Mouse (Mus musculus) CH12.LX (cell line): ENCODE measurements around the gene Ptms. TPM values are rescaled to one million over a fixed set of nuclear protein-coding genes. Genes with fewer than 3 reads are reported as not detected.

ENCODE experiments used
- DNase-seq: peaks from one replicate; pipeline ENCODE4 v3.0.0-alpha.2; 2013; ENCODE audit errors: extremely low read depth
- H3K27ac ChIP-seq: 2 replicates; pipeline ENCODE4 v1.5.1; 2012; ENCODE audit warnings: low read depth, mild to moderate bottlenecking, control low read depth, moderate library complexity; ENCODE audit not compliant: insufficient read depth
- H3K27me3 ChIP-seq: replicated peaks from 2 replicates; pipeline ENCODE3; 2012; ENCODE audit warnings: inconsistent platforms
- H3K36me3 ChIP-seq, 2 experiments: replicated peaks in 1 of 2; 2 replicates each; pipeline versions ENCODE3 to v1.6.1; 2012; ENCODE audit warnings: inconsistent platforms in 1 of 2, low read length in 1 of 2, mild to moderate bottlenecking in 1 of 2, mixed read lengths in 1 of 2, moderate library complexity in 1 of 2; ENCODE audit not compliant: control insufficient read depth in 1 of 2, insufficient read depth in 1 of 2
- H3K4me1 ChIP-seq, 2 experiments: 2 replicates each; pipeline ENCODE4 v1.6.1; 2012; ENCODE audit warnings: inconsistent platforms in 1 of 2, moderate library complexity in 1 of 2; ENCODE audit not compliant: insufficient read depth in 2 of 2, control insufficient read depth in 1 of 2
- H3K4me2 ChIP-seq: 2 replicates; pipeline ENCODE4 v1.6.1; 2012; ENCODE audit warnings: low read depth, mild to moderate bottlenecking, control low read depth; ENCODE audit not compliant: poor library complexity, insufficient read depth, severe bottlenecking
- H3K4me3 ChIP-seq, 3 experiments: fragments of 150-350 bp in 1 of 3; sonication (generic) in 1 of 3; replicated peaks in 1 of 3; 2 replicates each; pipeline versions ENCODE3 to v1.5.1; 2011 to 2012; ENCODE audit warnings: low read depth in 2 of 3, low read length in 2 of 3, mild to moderate bottlenecking in 2 of 3, moderate library complexity in 2 of 3, control low read depth in 1 of 3, improper control_type of control experiment in 1 of 3, inconsistent platforms in 1 of 3, mixed read lengths in 1 of 3; ENCODE audit not compliant: poor library complexity in 1 of 3
- H3K79me2 ChIP-seq: replicated peaks from 2 replicates; pipeline ENCODE4 v1.6.1; 2012; ENCODE audit warnings: mild to moderate bottlenecking, moderate library complexity; ENCODE audit not compliant: control insufficient read depth, poor library complexity, insufficient read depth, severe bottlenecking; ENCODE audit errors: extremely low read depth
- H3K9ac ChIP-seq: 2 replicates; pipeline ENCODE4 v1.6.1; 2012; ENCODE audit warnings: low read depth, mild to moderate bottlenecking, control low read depth, moderate library complexity; ENCODE audit not compliant: insufficient read depth
- H3K9me3 ChIP-seq: replicated peaks from 2 replicates; pipeline ENCODE3; 2012; ENCODE audit warnings: low read length, inconsistent platforms, mixed read lengths
- BHLHE40 ChIP-seq: IDR thresholded peaks from 2 replicates; pipeline ENCODE4 v1.6.1; 2011; ENCODE audit warnings: mild to moderate bottlenecking, low read depth, low read length, improper control_type of control experiment
- CHD2 ChIP-seq: IDR thresholded peaks from 2 replicates; pipeline ENCODE4 v1.6.1; 2011; ENCODE audit warnings: low read length, improper control_type of control experiment
- CTCF ChIP-seq, 2 experiments: IDR thresholded peaks in 1 of 2; conservative IDR thresholded peaks in 1 of 2; 2 replicates each; pipeline ENCODE4 v1.5.1; 2011 to 2012; ENCODE audit warnings: low read depth in 2 of 2, low read length in 2 of 2, improper control_type of control experiment in 1 of 2, inconsistent platforms in 1 of 2, mild to moderate bottlenecking in 1 of 2, moderate library complexity in 1 of 2
- E2F4 ChIP-seq: IDR thresholded peaks from 2 replicates; pipeline ENCODE4 v1.6.1; 2011; ENCODE audit warnings: low read depth, low read length, improper control_type of control experiment; ENCODE audit not compliant: insufficient replicate concordance
- EP300 ChIP-seq: IDR thresholded peaks from 2 replicates; pipeline ENCODE4 v1.6.1; 2011; ENCODE audit warnings: low read length, improper control_type of control experiment
- ETS1 ChIP-seq: conservative IDR thresholded peaks from 2 replicates; pipeline ENCODE4 v1.6.1; 2012; ENCODE audit warnings: low read depth, mild to moderate bottlenecking, inconsistent platforms, low read length, improper control_type of control experiment, moderate library complexity
- GABPA ChIP-seq: IDR thresholded peaks from 2 replicates; pipeline ENCODE4 v1.6.1; 2012; ENCODE audit warnings: low read depth, low read length, improper control_type of control experiment, inconsistent platforms; ENCODE audit not compliant: insufficient replicate concordance
- HCFC1 ChIP-seq: IDR thresholded peaks from 2 replicates; pipeline ENCODE4 v1.6.1; 2012; ENCODE audit warnings: low read depth, mild to moderate bottlenecking, inconsistent platforms, low read length, improper control_type of control experiment
- IRF4 ChIP-seq: IDR thresholded peaks from 2 replicates; pipeline ENCODE4 v1.6.1; 2014; ENCODE audit warnings: low read depth, mild to moderate bottlenecking, inconsistent platforms, low read length, improper control_type of control experiment
- JUN ChIP-seq: IDR thresholded peaks from 2 replicates; pipeline ENCODE4 v1.6.1; 2011; ENCODE audit warnings: low read depth, mild to moderate bottlenecking, low read length, improper control_type of control experiment, moderate library complexity; ENCODE audit not compliant: insufficient read depth
- JUND ChIP-seq: conservative IDR thresholded peaks from 2 replicates; pipeline ENCODE4 v1.6.1; 2011; ENCODE audit warnings: low read depth, low read length, improper control_type of control experiment
- KAT2A ChIP-seq: IDR thresholded peaks from 2 replicates; pipeline ENCODE4 v1.6.1; 2012; ENCODE audit warnings: low read length, improper control_type of control experiment, inconsistent platforms; ENCODE audit not compliant: insufficient replicate concordance
- MEF2A ChIP-seq: IDR thresholded peaks from 2 replicates; pipeline ENCODE4 v1.6.1; 2014; ENCODE audit warnings: low read depth, mild to moderate bottlenecking, inconsistent platforms, low read length, improper control_type of control experiment, borderline replicate concordance
- MXI1 ChIP-seq: IDR thresholded peaks from 2 replicates; pipeline ENCODE4 v1.6.1; 2011; ENCODE audit warnings: mild to moderate bottlenecking, low read depth, low read length, improper control_type of control experiment
- NELFE ChIP-seq: IDR thresholded peaks from 2 replicates; pipeline ENCODE4 v1.6.1; 2011; ENCODE audit warnings: low read depth, low read length, improper control_type of control experiment
- PAX5 ChIP-seq: IDR thresholded peaks from 2 replicates; pipeline ENCODE4 v1.6.1; 2012; ENCODE audit warnings: low read length, inconsistent platforms, mixed read lengths
- POLR2A ChIP-seq: IDR thresholded peaks from 2 replicates; pipeline ENCODE4 v1.6.1; 2011; ENCODE audit warnings: low read depth, mild to moderate bottlenecking, improper control_type of control experiment, low read length
- POLR2AphosphoS2 ChIP-seq: IDR thresholded peaks from 2 replicates; pipeline ENCODE4 v1.6.1; 2011; ENCODE audit warnings: low read depth, low read length, improper control_type of control experiment
- RCOR1 ChIP-seq: conservative IDR thresholded peaks from 2 replicates; pipeline ENCODE4 v1.6.1; 2012; ENCODE audit warnings: low read depth, mild to moderate bottlenecking, inconsistent platforms, low read length, improper control_type of control experiment
- SMC3 ChIP-seq: IDR thresholded peaks from 2 replicates; pipeline ENCODE4 v1.6.1; 2011; ENCODE audit warnings: low read depth, low read length, improper control_type of control experiment
- TBP ChIP-seq: conservative IDR thresholded peaks from 2 replicates; pipeline ENCODE4 v1.6.1; 2011; ENCODE audit warnings: low read depth, low read length, improper control_type of control experiment
- UBTF ChIP-seq: IDR thresholded peaks from 2 replicates; pipeline ENCODE4 v1.6.1; 2012; ENCODE audit warnings: low read depth, mild to moderate bottlenecking, inconsistent platforms, low read length, improper control_type of control experiment, moderate library complexity
- USF1 ChIP-seq: IDR thresholded peaks from 2 replicates; pipeline ENCODE4 v1.6.1; 2014; ENCODE audit warnings: low read depth, mild to moderate bottlenecking, inconsistent platforms, low read length, improper control_type of control experiment
- USF2 ChIP-seq: conservative IDR thresholded peaks from 2 replicates; pipeline ENCODE4 v1.6.1; 2011; ENCODE audit warnings: low read depth, low read length, improper control_type of control experiment
- ZKSCAN1 ChIP-seq: IDR thresholded peaks from 2 replicates; pipeline ENCODE4 v1.6.1; 2012; ENCODE audit warnings: low read depth, inconsistent platforms, low read length, improper control_type of control experiment, borderline replicate concordance
- ZMIZ1 ChIP-seq: IDR thresholded peaks from 2 replicates; pipeline ENCODE4 v1.6.1; 2012; ENCODE audit warnings: low read depth, mild to moderate bottlenecking, inconsistent platforms, low read length, improper control_type of control experiment
- ZNF384 ChIP-seq: IDR thresholded peaks from 2 replicates; pipeline ENCODE4 v1.6.1; 2012; ENCODE audit warnings: low read depth, low read length, improper control_type of control experiment, inconsistent platforms
- dilution Hi-C: fragments of 300-500 bp; cut with MboI; formaldehyde crosslinking; loops from 2 replicates; pipeline ENCODE4 v1.14.3; 2020; ENCODE audit warnings: low sequenced_read_pairs; ENCODE audit not compliant: extremely low pct_unique_long_range_greater_than_20kb, extremely low pct_ligation_motif_present
- in situ Hi-C: fragments of 300-500 bp; cut with MboI; formaldehyde crosslinking; loops from 3 replicates; pipeline ENCODE4 v1.14.3; 2019; ENCODE audit warnings: low sequenced_read_pairs, low pct_ligation_motif_present, low pct_unique_long_range_greater_than_20kb, mixed read lengths
- polyA plus RNA-seq: library from polyadenylated mRNA; unstranded; fragments of >175 nt; gene quantifications from 2 replicates; pipeline ENCODE4 v1.2.1, GENCODE M21; 2012; ENCODE audit warnings: low read depth; ENCODE audit not compliant: insufficient read length
- total RNA-seq, 2 experiments: library from RNA; depleted of rRNA; stranded (reverse); fragments of 300-350 nt in 1 of 2; fragments of >200 nt in 1 of 2; gene quantifications; 2 replicates each; pipeline ENCODE4 v1.2.3; 2012 to 2014

Gene Ptms
- total and polyA plus RNA-seq, 3 experiments: 7.0 to 99.6 (median 12.8) TPM

DNA sequence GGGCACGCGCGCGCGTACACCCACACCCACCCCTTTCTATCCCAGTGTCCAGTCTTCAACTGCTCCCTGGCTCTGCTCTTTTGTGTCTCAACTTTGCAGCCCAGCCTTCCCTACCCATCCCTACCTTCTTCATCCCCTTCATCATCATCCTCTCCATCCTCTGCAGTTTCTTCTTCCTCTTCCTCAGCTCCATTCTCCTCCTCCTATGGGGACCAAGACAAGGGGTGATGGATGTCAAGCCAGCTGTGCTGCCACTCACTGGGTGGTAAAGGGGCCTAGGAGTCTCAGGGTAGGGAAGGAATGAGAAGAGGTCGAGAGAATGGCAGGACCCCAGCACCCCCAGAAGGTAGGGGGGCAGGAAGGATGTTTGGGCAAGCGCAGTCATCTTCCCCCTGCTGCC lies 5.4 kb downstream of the Ptms start:
- DNase-seq: no peak
- H3K27ac ChIP-seq: no peak overlapping the region
- H3K36me3 ChIP-seq: peaks cover 0 to 11% of the 10 kb centered on the region in 2 experiments
- no peak overlapping the region for H3K9ac ChIP-seq
- H3K4me1 ChIP-seq: peaks cover 8 to 48% of the 10 kb centered on the region in 2 experiments
- TF ChIP-seq KAT2A: no peak
- TF ChIP-seq UBTF: no peak
- TF ChIP-seq JUN: no peak
- no peak for TF ChIP-seq ZMIZ1
- TF ChIP-seq ZKSCAN1: no peak
- no peak for TF ChIP-seq E2F4
- no peak for TF ChIP-seq USF1
- TF ChIP-seq ETS1: no peak
- no peak for TF ChIP-seq RCOR1
- no peak for TF ChIP-seq USF2
- no peak for TF ChIP-seq MEF2A
- TF ChIP-seq MXI1: no peak
- TF ChIP-seq CHD2: no peak
- TF ChIP-seq GABPA: no peak
- TF ChIP-seq NELFE: no peak
- no peak for TF ChIP-seq POLR2A
- TF ChIP-seq IRF4: no peak
- TF ChIP-seq CTCF (conservative IDR thresholded peaks at IDR 0.05 in 1 of 2, IDR thresholded peaks at IDR 0.05 in 1 of 2; ENCODE audit: low read depth in 2 of 2, low read length in 2 of 2): no peak
- TF ChIP-seq, all 38 proteins: peak for 0
- Histone ChIP-seq H3K9me3 (no peaks in the 10 kb centered on the region), H3K4me2 (no peak overlapping the region), H3K4me3 (no peak overlapping the region), H3K27me3 (peaks cover 10% of the 10 kb centered on the region), H3K79me2 (no peaks in the 10 kb centered on the region)
- dilution Hi-C loops (no loop called here), in situ Hi-C loops (no loop called here)

DNA sequence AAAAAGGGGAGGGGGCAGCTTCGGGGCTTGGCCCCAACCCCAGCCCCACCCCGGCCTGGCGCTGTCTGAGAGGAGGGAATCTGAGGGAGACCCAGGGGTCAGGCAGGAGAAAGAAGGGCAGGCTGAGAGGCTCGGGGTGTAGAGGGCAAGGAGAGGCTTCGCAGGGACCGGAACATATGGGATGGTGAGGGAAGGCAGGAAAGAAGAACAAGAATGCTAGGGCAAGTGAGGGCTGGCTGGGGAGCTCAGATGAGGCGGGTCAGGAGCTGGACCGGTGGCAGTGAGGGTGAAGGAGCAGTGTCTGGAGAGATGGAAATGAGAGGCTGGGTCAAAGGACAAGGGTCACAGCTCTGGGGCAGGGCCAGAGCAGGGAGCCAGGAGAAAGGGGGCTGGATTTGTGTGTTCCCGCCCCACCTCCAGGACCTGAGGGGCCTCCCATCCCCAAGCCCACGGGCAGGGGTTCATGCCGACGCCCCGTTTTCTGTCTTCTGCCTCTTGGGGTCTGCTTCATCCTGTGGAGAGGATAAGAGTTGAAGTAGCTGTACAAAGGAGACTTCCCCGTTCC lies 6.1 kb downstream of the Ptms start:
- TF ChIP-seq HCFC1 (no peak), EP300 (no peak), RCOR1 (no peak), UBTF (no peak), ZKSCAN1 (no peak), ZNF384 (no peak), KAT2A (no peak), POLR2AphosphoS2 (no peak), BHLHE40 (no peak), SMC3 (no peak), USF1 (no peak), JUND (no peak), PAX5 (no peak), TBP (no peak)
- TF ChIP-seq, all 38 proteins: peak for 0
- H3K9ac ChIP-seq: no peak overlapping the region
- no peaks in the 10 kb centered on the region for H3K79me2 ChIP-seq
- in situ Hi-C loops: no loop called here
- no peak for DNase-seq
- peaks cover 10% of the 10 kb centered on the region for H3K27me3 ChIP-seq
- H3K4me2 ChIP-seq: no peak overlapping the region
- H3K9me3 ChIP-seq: no peaks in the 10 kb centered on the region
- dilution Hi-C loops: no loop called here
- H3K4me3 ChIP-seq: no peak overlapping the region
- peaks cover 0 to 11% of the 10 kb centered on the region in 2 experiments for H3K36me3 ChIP-seq
- H3K4me1 ChIP-seq: peaks cover 8 to 44% of the 10 kb centered on the region in 2 experiments
- H3K27ac ChIP-seq: no peak overlapping the region
